Mouse (Mus musculus): ENCODE data around the gene Fam117a.

Gene Fam117a

GRCm38 (mm10) chr11:95333209-95333608 lies 3.6 kb upstream of the Fam117a start:
- no peak for DNase-seq (ENCODE audit: low spot score in 2 of 2)

GRCm38 (mm10) chr11:95333805-95334204 lies 3.0 kb upstream of the Fam117a start:
- DNase-seq (ENCODE audit: low spot score in 2 of 2), result no peak

- DNase-seq (ENCODE audit: low spot score in 2 of 2), result no peak
These were observed 2.3 kb upstream of the Fam117a start for GRCm38 (mm10) chr11:95334448-95335060.

- peak in 1 of 2 experiments; percentile 15 for DNase-seq (ENCODE audit: low spot score in 2 of 2)
These were observed 453 bp downstream of the Fam117a start for GRCm38 (mm10) chr11:95337129-95337813.

- no peak for DNase-seq (ENCODE audit: low spot score in 2 of 2)
These were observed 1.1 kb downstream of the Fam117a start for GRCm38 (mm10) chr11:95337846-95338342.

GRCm38 (mm10) chr11:95339471-95340021 lies 2.7 kb downstream of the Fam117a start:
- DNase-seq (ENCODE audit: low spot score in 2 of 2), result no peak

GRCm38 (mm10) chr11:95340259-95340658 lies 3.4 kb downstream of the Fam117a start:
- DNase-seq (ENCODE audit: low spot score in 2 of 2), result no peak

GRCm38 (mm10) chr11:95340664-95341063 lies 3.8 kb downstream of the Fam117a start:
- no peak for DNase-seq (ENCODE audit: low spot score in 2 of 2)

- peak in 1 of 2 experiments; percentile 36 for DNase-seq (ENCODE audit: low spot score in 2 of 2)
These were observed 6.4 kb downstream of the Fam117a start for GRCm38 (mm10) chr11:95343180-95343579.

- DNase-seq (ENCODE audit: low spot score in 2 of 2), result no peak
These were observed 7.4 kb downstream of the Fam117a start for GRCm38 (mm10) chr11:95344181-95344580.

- DNase-seq (ENCODE audit: low spot score in 2 of 2), result no peak
These were observed 13.5 kb downstream of the Fam117a start for GRCm38 (mm10) chr11:95350289-95350688.

- no peak for DNase-seq (ENCODE audit: low spot score in 2 of 2)
These were observed 14.1 kb downstream of the Fam117a start for GRCm38 (mm10) chr11:95350960-95351359.

- DNase-seq (ENCODE audit: low spot score in 2 of 2), result no peak
These were observed 15.9 kb downstream of the Fam117a start for GRCm38 (mm10) chr11:95352686-95353085.

- no peak for DNase-seq (ENCODE audit: low spot score in 2 of 2)
These were observed 16.4 kb downstream of the Fam117a start for GRCm38 (mm10) chr11:95353226-95353625.

- DNase-seq (ENCODE audit: low spot score in 2 of 2), result no peak
These were observed 17.6 kb downstream of the Fam117a start for GRCm38 (mm10) chr11:95354228-95354944.

- no peak for DNase-seq (ENCODE audit: low spot score in 2 of 2)
These were observed 18.3 kb downstream of the Fam117a start for GRCm38 (mm10) chr11:95354945-95355660.

GRCm38 (mm10) chr11:95355661-95356011 lies 18.8 kb downstream of the Fam117a start:
- no peak for DNase-seq (ENCODE audit: low spot score in 2 of 2)

- no peak for DNase-seq (ENCODE audit: low spot score in 2 of 2)
These were observed 19.2 kb downstream of the Fam117a start for GRCm38 (mm10) chr11:95356039-95356438.

GRCm38 (mm10) chr11:95356469-95357273 lies 19.9 kb downstream of the Fam117a start:
- DNase-seq (ENCODE audit: low spot score in 2 of 2), result peak in 1 of 2 experiments; percentile 14

- DNase-seq (ENCODE audit: low spot score in 2 of 2), result no peak
These were observed 21.4 kb downstream of the Fam117a start for GRCm38 (mm10) chr11:95358263-95358662.

GRCm38 (mm10) chr11:95364388-95364787 lies 27.6 kb downstream of the Fam117a start:
- DNase-seq (ENCODE audit: low spot score in 2 of 2), result no peak
